Mouse (Mus musculus): Measurements from ENCODE around the gene Adgra3. TPM values are rescaled to one million over a fixed set of nuclear protein-coding genes. Genes with fewer than 3 reads are reported as not detected.
A peak's percentile ranks its signal among the peaks of the same experiment; 100 is the strongest.

Adgra3 gene
- total RNA-seq, 1 experiment: 59.2 TPM

DNA sequence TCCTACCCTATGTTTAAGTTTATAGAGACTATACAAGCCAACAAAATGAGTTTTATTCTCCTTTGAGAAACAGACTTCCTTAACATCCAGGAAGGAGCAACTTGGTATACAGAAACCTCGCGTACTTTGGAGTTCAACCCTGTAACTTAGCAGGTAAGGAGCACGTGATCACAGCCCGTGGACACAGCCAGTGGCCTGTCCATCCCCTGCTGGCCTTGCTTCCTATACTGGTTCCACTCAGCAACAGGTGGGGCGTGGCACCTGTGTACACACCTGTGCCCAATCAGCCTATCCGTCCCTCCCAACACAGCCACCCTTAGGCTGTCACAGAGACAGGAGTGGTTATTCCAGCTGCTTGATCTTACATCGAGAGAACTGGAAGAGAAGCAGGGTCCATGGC is 780 bp upstream of the Adgra3 start:
- H3K9me3 ChIP-seq (ENCODE audit: control insufficient read depth, insufficient read depth, low read depth, low read length): no peaks in the 10 kb centered on the region
- peaks cover 0 to 4% of the 10 kb centered on the region in 2 experiments; a peak in 1 of 4 replicates for H3K4me1 ChIP-seq (ENCODE audit: control insufficient read depth in 2 of 2, insufficient read depth in 2 of 2, low read length in 2 of 2, poor library complexity in 1 of 2)
- no peak overlapping the region for H3K9ac ChIP-seq (ENCODE audit: insufficient read depth, low read depth, low read length, poor library complexity, severe bottlenecking)
- no peak overlapping the region for H3K27ac ChIP-seq (ENCODE audit: insufficient read depth, low read depth, low read length, poor library complexity, severe bottlenecking)
- no peak for TF ChIP-seq ZNF384 (IDR thresholded peaks at IDR 0.05; ENCODE audit: low read depth, low read length)
- TF ChIP-seq CHD2 (IDR thresholded peaks at IDR 0.05; ENCODE audit: low read depth, low read length): no peak
- no peak for TF ChIP-seq ZC3H11A (IDR thresholded peaks at IDR 0.05; ENCODE audit: borderline replicate concordance, low read depth, low read length)
- no peak for TF ChIP-seq HCFC1 (IDR thresholded peaks at IDR 0.05; ENCODE audit: borderline replicate concordance, insufficient read depth, low read length)
- H3K36me3 ChIP-seq (ENCODE audit: control insufficient read depth, insufficient read depth, low read length, poor library complexity, severe bottlenecking): no peaks in the 10 kb centered on the region
- in situ Hi-C loops (cut with MboI; ENCODE audit: low sequenced_read_pairs in 2 of 2, unreplicated experiment in 2 of 2): no loop called here
- no peak for DNase-seq (ENCODE audit: low read depth, low spot score)
- H3K4me3 ChIP-seq (ENCODE audit: insufficient read depth in 1 of 2, low read depth in 1 of 2, low read length in 2 of 2, poor library complexity in 1 of 2, severe bottlenecking in 1 of 2): no peak overlapping the region; a peak in 1 of 4 replicates

DNA sequence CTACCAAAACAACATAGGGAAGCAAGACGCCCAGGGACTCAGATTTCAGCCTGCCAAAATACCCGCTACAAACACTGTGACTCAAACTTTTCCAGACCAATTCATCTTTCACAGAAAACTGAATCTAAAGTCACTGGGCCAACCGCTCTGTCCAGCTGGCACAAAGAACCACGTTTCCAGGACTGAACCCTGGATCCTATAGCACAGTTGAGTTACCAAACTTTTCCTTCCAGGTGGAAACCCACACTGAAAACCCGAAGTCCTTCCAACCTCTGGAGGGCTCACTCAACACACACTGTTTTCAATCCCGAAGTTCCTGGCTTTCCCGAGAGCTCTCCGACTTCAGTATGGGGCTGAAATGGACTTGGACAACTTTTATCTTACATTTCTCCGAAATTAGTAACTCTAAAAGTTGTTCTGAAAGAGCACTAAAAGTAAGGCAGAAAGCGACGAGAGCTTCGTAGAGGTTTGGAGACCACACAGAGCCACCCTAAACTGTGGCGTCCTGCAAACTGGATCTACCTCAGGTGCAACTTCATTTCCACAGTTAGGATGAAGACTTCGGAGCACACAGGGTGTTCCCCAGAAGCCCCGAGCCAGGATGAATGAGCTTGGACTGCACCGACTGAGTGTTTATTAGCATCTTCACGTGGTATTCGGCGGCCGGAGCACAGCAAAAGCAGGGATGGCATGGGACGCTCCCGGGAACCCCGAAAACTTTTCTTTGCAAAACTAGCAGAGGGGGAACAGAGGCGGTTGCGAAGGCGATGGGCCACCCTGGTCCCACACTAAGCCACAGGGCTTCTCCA is 990 bp downstream of the Adgra3 start:
- no peak overlapping the region for H3K27ac ChIP-seq (ENCODE audit: insufficient read depth, low read depth, low read length, poor library complexity, severe bottlenecking)
- H3K36me3 ChIP-seq (ENCODE audit: control insufficient read depth, insufficient read depth, low read length, poor library complexity, severe bottlenecking): no peaks in the 10 kb centered on the region
- in situ Hi-C loops (cut with MboI; ENCODE audit: low sequenced_read_pairs in 2 of 2, unreplicated experiment in 2 of 2): no loop called here
- peak overlapping the region; percentile 85 to 96 for H3K4me3 ChIP-seq (ENCODE audit: insufficient read depth in 1 of 2, low read depth in 1 of 2, low read length in 2 of 2, poor library complexity in 1 of 2, severe bottlenecking in 1 of 2)
- peak overlapping the region; percentile 86 for H3K9ac ChIP-seq (ENCODE audit: insufficient read depth, low read depth, low read length, poor library complexity, severe bottlenecking)
- TF ChIP-seq MAFK (IDR thresholded peaks at IDR 0.05; ENCODE audit: insufficient read depth, low read depth, low read length) (no peak), ZNF384 (IDR thresholded peaks at IDR 0.05; ENCODE audit: low read depth, low read length) (no peak), HCFC1 (IDR thresholded peaks at IDR 0.05; ENCODE audit: borderline replicate concordance, insufficient read depth, low read length) (no peak), CHD2 (IDR thresholded peaks at IDR 0.05; ENCODE audit: low read depth, low read length) (no peak)
- H3K9me3 ChIP-seq (ENCODE audit: control insufficient read depth, insufficient read depth, low read depth, low read length): no peaks in the 10 kb centered on the region
- H3K4me1 ChIP-seq (ENCODE audit: control insufficient read depth in 2 of 2, insufficient read depth in 2 of 2, low read length in 2 of 2, poor library complexity in 1 of 2): peaks cover 0 to 4% of the 10 kb centered on the region in 2 experiments; a peak in 1 of 4 replicates
- no peak for DNase-seq (ENCODE audit: low read depth, low spot score)

DNA sequence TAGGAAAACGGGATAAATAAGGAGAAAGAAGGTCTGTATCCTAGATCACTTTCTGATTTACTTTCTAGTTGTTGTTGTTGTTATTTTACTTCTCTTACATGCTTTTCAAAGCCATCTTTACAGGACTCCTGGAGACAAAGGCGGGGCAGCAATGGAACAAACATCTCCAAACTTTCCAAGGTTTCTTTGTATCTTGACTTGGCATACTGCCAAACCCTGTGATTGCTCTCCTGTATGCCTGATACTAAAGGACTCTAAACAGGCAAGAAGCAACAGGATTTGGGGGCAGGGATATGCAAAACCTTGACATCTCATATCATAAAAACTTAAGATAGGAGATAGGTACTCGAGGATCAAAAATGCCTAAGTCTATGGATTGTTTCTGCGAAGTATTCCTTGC is 6.3 kb downstream of the Adgra3 start:
- Histone ChIP-seq H3K4me1 (ENCODE audit: control insufficient read depth in 2 of 2, insufficient read depth in 2 of 2, low read length in 2 of 2, poor library complexity in 1 of 2) (peaks cover 0 to 11% of the 10 kb centered on the region in 2 experiments; a peak in 1 of 4 replicates), H3K9me3 (ENCODE audit: control insufficient read depth, insufficient read depth, low read depth, low read length) (no peaks in the 10 kb centered on the region), H3K27ac (ENCODE audit: insufficient read depth, low read depth, low read length, poor library complexity, severe bottlenecking) (no peak overlapping the region), H3K9ac (ENCODE audit: insufficient read depth, low read depth, low read length, poor library complexity, severe bottlenecking) (no peak overlapping the region), H3K36me3 (ENCODE audit: control insufficient read depth, insufficient read depth, low read length, poor library complexity, severe bottlenecking) (0 out of 2 replicates have a peak, but pooled peaks cover 4% of the 10 kb centered on the region), H3K4me3 (ENCODE audit: insufficient read depth in 1 of 2, low read depth in 1 of 2, low read length in 2 of 2, poor library complexity in 1 of 2, severe bottlenecking in 1 of 2) (no peak overlapping the region)
- TF ChIP-seq HCFC1 (IDR thresholded peaks at IDR 0.05; ENCODE audit: borderline replicate concordance, insufficient read depth, low read length) (no peak), ZC3H11A (IDR thresholded peaks at IDR 0.05; ENCODE audit: borderline replicate concordance, low read depth, low read length) (no peak), CHD2 (IDR thresholded peaks at IDR 0.05; ENCODE audit: low read depth, low read length) (no peak), MAFK (IDR thresholded peaks at IDR 0.05; ENCODE audit: insufficient read depth, low read depth, low read length) (no peak), ZNF384 (IDR thresholded peaks at IDR 0.05; ENCODE audit: low read depth, low read length) (no peak)
- in situ Hi-C loops (cut with MboI; ENCODE audit: low sequenced_read_pairs in 2 of 2, unreplicated experiment in 2 of 2): no loop called here
- no peak for DNase-seq (ENCODE audit: low read depth, low spot score)

DNA sequence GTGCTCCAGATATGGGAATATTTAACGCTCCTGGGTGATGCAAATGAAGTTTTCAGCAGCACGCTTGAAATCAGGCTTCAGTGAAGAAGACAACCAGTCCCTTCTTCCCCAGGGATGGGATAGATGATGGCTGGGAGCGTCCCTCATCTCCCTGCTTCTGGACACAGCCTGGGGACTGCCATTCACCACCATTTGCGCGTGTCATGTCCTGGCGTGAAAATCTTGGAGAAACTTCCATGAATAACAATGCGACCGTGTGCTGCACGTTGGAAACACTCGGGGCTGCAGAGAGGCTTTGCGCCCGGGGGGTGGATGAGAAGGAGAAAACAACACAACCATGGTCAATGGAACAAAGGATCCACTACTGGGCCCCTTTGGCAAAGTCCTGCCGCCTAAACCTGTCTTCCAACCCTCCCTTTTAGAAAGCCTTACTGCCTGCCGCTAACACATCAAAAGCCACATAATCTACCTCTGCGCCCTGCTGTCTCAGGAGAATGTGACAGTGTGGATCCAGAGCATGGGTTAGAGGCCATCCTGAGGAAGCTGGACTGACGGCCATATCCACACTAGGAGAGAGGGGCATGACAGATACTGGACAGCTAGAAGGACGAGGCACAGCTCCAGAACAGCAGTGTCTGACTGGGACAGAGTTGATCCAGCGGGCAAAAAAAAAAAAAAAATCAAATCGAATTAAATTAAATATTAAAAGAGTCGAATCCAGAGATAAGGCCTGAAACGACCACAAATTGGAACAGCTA is 8.0 kb downstream of the Adgra3 start:
- Histone ChIP-seq H3K36me3 (ENCODE audit: control insufficient read depth, insufficient read depth, low read length, poor library complexity, severe bottlenecking) (0 out of 2 replicates have a peak, but pooled peaks cover 4% of the 10 kb centered on the region), H3K9me3 (ENCODE audit: control insufficient read depth, insufficient read depth, low read depth, low read length) (no peaks in the 10 kb centered on the region), H3K9ac (ENCODE audit: insufficient read depth, low read depth, low read length, poor library complexity, severe bottlenecking) (no peak overlapping the region), H3K27ac (ENCODE audit: insufficient read depth, low read depth, low read length, poor library complexity, severe bottlenecking) (no peak overlapping the region), H3K4me1 (ENCODE audit: control insufficient read depth in 2 of 2, insufficient read depth in 2 of 2, low read length in 2 of 2, poor library complexity in 1 of 2) (peaks cover 0 to 11% of the 10 kb centered on the region in 2 experiments; a peak in 1 of 4 replicates), H3K4me3 (ENCODE audit: insufficient read depth in 1 of 2, low read depth in 1 of 2, low read length in 2 of 2, poor library complexity in 1 of 2, severe bottlenecking in 1 of 2) (no peak overlapping the region)
- in situ Hi-C loops (cut with MboI; ENCODE audit: low sequenced_read_pairs in 2 of 2, unreplicated experiment in 2 of 2): no loop called here
- DNase-seq (ENCODE audit: low read depth, low spot score): no peak
- TF ChIP-seq ZNF384 (IDR thresholded peaks at IDR 0.05; ENCODE audit: low read depth, low read length) (no peak), HCFC1 (IDR thresholded peaks at IDR 0.05; ENCODE audit: borderline replicate concordance, insufficient read depth, low read length) (no peak), ZC3H11A (IDR thresholded peaks at IDR 0.05; ENCODE audit: borderline replicate concordance, low read depth, low read length) (no peak), CHD2 (IDR thresholded peaks at IDR 0.05; ENCODE audit: low read depth, low read length) (no peak), MAFK (IDR thresholded peaks at IDR 0.05; ENCODE audit: insufficient read depth, low read depth, low read length) (no peak)
